Mouse (Mus musculus) CH12.LX (cell line): ENCODE measurements around the gene Fkbp1b.

Experiments
- CTCF ChIP-seq, 2 experiments: IDR thresholded peaks in 1 of 2; conservative IDR thresholded peaks in 1 of 2; 2 replicates each; pipeline ENCODE4 v1.5.1; 2011 to 2012; ENCODE audit warnings: low read depth in 2 of 2, low read length in 2 of 2, improper control_type of control experiment in 1 of 2, inconsistent platforms in 1 of 2, mild to moderate bottlenecking in 1 of 2, moderate library complexity in 1 of 2
- MAFK ChIP-seq: IDR thresholded peaks from 2 replicates; pipeline ENCODE4 v1.6.1; 2011; ENCODE audit warnings: low read length, improper control_type of control experiment; ENCODE audit not compliant: insufficient replicate concordance
- MAX ChIP-seq: IDR thresholded peaks from 2 replicates; pipeline ENCODE4 v1.6.1; 2011; ENCODE audit warnings: low read length, improper control_type of control experiment
- POLR2A ChIP-seq: IDR thresholded peaks from 2 replicates; pipeline ENCODE4 v1.6.1; 2011; ENCODE audit warnings: low read depth, mild to moderate bottlenecking, improper control_type of control experiment, low read length
- SIN3A ChIP-seq: IDR thresholded peaks from 2 replicates; pipeline ENCODE4 v1.6.1; 2012; ENCODE audit warnings: low read length, improper control_type of control experiment, inconsistent platforms
- TCF12 ChIP-seq: IDR thresholded peaks from 2 replicates; pipeline ENCODE4 v1.6.1; 2014; ENCODE audit warnings: low read depth, mild to moderate bottlenecking, inconsistent platforms, low read length, improper control_type of control experiment
- ZC3H11A ChIP-seq: IDR thresholded peaks from 2 replicates; pipeline ENCODE4 v1.6.1; 2012; ENCODE audit warnings: low read depth, mild to moderate bottlenecking, inconsistent platforms, low read length, improper control_type of control experiment

- TF ChIP-seq MAFK: no peak
- no peak for TF ChIP-seq POLR2A
- no peak for TF ChIP-seq SIN3A
- no peak for TF ChIP-seq TCF12
- no peak for TF ChIP-seq CTCF (conservative IDR thresholded peaks at IDR 0.05 in 1 of 2, IDR thresholded peaks at IDR 0.05 in 1 of 2; ENCODE audit: low read depth in 2 of 2, low read length in 2 of 2)
- no peak for TF ChIP-seq ZC3H11A
- no peak for TF ChIP-seq MAX
Observed at GRCm38 (mm10) chr12:4878296-4878783, 36.9 kb upstream of the Fkbp1b start.
